Mouse (Mus musculus) CH12.LX (cell line): ENCODE results near the gene Fga. TPM values are rescaled to one million over a fixed set of nuclear protein-coding genes. Genes with fewer than 3 reads are reported as not detected.

ENCODE experiments used
- DNase-seq: peaks from one replicate; pipeline ENCODE4 v3.0.0-alpha.2; 2013; ENCODE audit errors: extremely low read depth
- H3K27ac ChIP-seq: 2 replicates; pipeline ENCODE4 v1.5.1; 2012; ENCODE audit warnings: low read depth, mild to moderate bottlenecking, control low read depth, moderate library complexity; ENCODE audit not compliant: insufficient read depth
- H3K27me3 ChIP-seq: replicated peaks from 2 replicates; pipeline ENCODE3; 2012; ENCODE audit warnings: inconsistent platforms
- H3K36me3 ChIP-seq, 2 experiments: replicated peaks in 1 of 2; 2 replicates each; pipeline versions ENCODE3 to v1.6.1; 2012; ENCODE audit warnings: inconsistent platforms in 1 of 2, low read length in 1 of 2, mild to moderate bottlenecking in 1 of 2, mixed read lengths in 1 of 2, moderate library complexity in 1 of 2; ENCODE audit not compliant: control insufficient read depth in 1 of 2, insufficient read depth in 1 of 2
- H3K4me1 ChIP-seq, 2 experiments: 2 replicates each; pipeline ENCODE4 v1.6.1; 2012; ENCODE audit warnings: inconsistent platforms in 1 of 2, moderate library complexity in 1 of 2; ENCODE audit not compliant: insufficient read depth in 2 of 2, control insufficient read depth in 1 of 2
- H3K4me2 ChIP-seq: 2 replicates; pipeline ENCODE4 v1.6.1; 2012; ENCODE audit warnings: low read depth, mild to moderate bottlenecking, control low read depth; ENCODE audit not compliant: poor library complexity, insufficient read depth, severe bottlenecking
- H3K4me3 ChIP-seq, 3 experiments: fragments of 150-350 bp in 1 of 3; sonication (generic) in 1 of 3; replicated peaks in 1 of 3; 2 replicates each; pipeline versions ENCODE3 to v1.5.1; 2011 to 2012; ENCODE audit warnings: low read depth in 2 of 3, low read length in 2 of 3, mild to moderate bottlenecking in 2 of 3, moderate library complexity in 2 of 3, control low read depth in 1 of 3, improper control_type of control experiment in 1 of 3, inconsistent platforms in 1 of 3, mixed read lengths in 1 of 3; ENCODE audit not compliant: poor library complexity in 1 of 3
- H3K79me2 ChIP-seq: replicated peaks from 2 replicates; pipeline ENCODE4 v1.6.1; 2012; ENCODE audit warnings: mild to moderate bottlenecking, moderate library complexity; ENCODE audit not compliant: control insufficient read depth, poor library complexity, insufficient read depth, severe bottlenecking; ENCODE audit errors: extremely low read depth
- H3K9ac ChIP-seq: 2 replicates; pipeline ENCODE4 v1.6.1; 2012; ENCODE audit warnings: low read depth, mild to moderate bottlenecking, control low read depth, moderate library complexity; ENCODE audit not compliant: insufficient read depth
- H3K9me3 ChIP-seq: replicated peaks from 2 replicates; pipeline ENCODE3; 2012; ENCODE audit warnings: low read length, inconsistent platforms, mixed read lengths
- CHD1 ChIP-seq: IDR thresholded peaks from 2 replicates; pipeline ENCODE4 v1.6.1; 2012; ENCODE audit warnings: low read depth, low read length, improper control_type of control experiment, inconsistent platforms
- CTCF ChIP-seq, 2 experiments: IDR thresholded peaks in 1 of 2; conservative IDR thresholded peaks in 1 of 2; 2 replicates each; pipeline ENCODE4 v1.5.1; 2011 to 2012; ENCODE audit warnings: low read depth in 2 of 2, low read length in 2 of 2, improper control_type of control experiment in 1 of 2, inconsistent platforms in 1 of 2, mild to moderate bottlenecking in 1 of 2, moderate library complexity in 1 of 2
- ELF1 ChIP-seq: IDR thresholded peaks from 2 replicates; pipeline ENCODE4 v1.6.1; 2014; ENCODE audit warnings: low read depth, mild to moderate bottlenecking, inconsistent platforms, low read length, improper control_type of control experiment
- EP300 ChIP-seq: IDR thresholded peaks from 2 replicates; pipeline ENCODE4 v1.6.1; 2011; ENCODE audit warnings: low read length, improper control_type of control experiment
- GABPA ChIP-seq: IDR thresholded peaks from 2 replicates; pipeline ENCODE4 v1.6.1; 2012; ENCODE audit warnings: low read depth, low read length, improper control_type of control experiment, inconsistent platforms; ENCODE audit not compliant: insufficient replicate concordance
- IRF4 ChIP-seq: IDR thresholded peaks from 2 replicates; pipeline ENCODE4 v1.6.1; 2014; ENCODE audit warnings: low read depth, mild to moderate bottlenecking, inconsistent platforms, low read length, improper control_type of control experiment
- JUN ChIP-seq: IDR thresholded peaks from 2 replicates; pipeline ENCODE4 v1.6.1; 2011; ENCODE audit warnings: low read depth, mild to moderate bottlenecking, low read length, improper control_type of control experiment, moderate library complexity; ENCODE audit not compliant: insufficient read depth
- KAT2A ChIP-seq: IDR thresholded peaks from 2 replicates; pipeline ENCODE4 v1.6.1; 2012; ENCODE audit warnings: low read length, improper control_type of control experiment, inconsistent platforms; ENCODE audit not compliant: insufficient replicate concordance
- MAX ChIP-seq: IDR thresholded peaks from 2 replicates; pipeline ENCODE4 v1.6.1; 2011; ENCODE audit warnings: low read length, improper control_type of control experiment
- MAZ ChIP-seq: IDR thresholded peaks from 2 replicates; pipeline ENCODE4 v1.6.1; 2012; ENCODE audit warnings: low read depth, mild to moderate bottlenecking, inconsistent platforms, low read length, improper control_type of control experiment, moderate library complexity
- MEF2A ChIP-seq: IDR thresholded peaks from 2 replicates; pipeline ENCODE4 v1.6.1; 2014; ENCODE audit warnings: low read depth, mild to moderate bottlenecking, inconsistent platforms, low read length, improper control_type of control experiment, borderline replicate concordance
- NELFE ChIP-seq: IDR thresholded peaks from 2 replicates; pipeline ENCODE4 v1.6.1; 2011; ENCODE audit warnings: low read depth, low read length, improper control_type of control experiment
- NRF1 ChIP-seq: IDR thresholded peaks from 2 replicates; pipeline ENCODE4 v1.6.1; 2014; ENCODE audit warnings: low read depth, mild to moderate bottlenecking, inconsistent platforms, low read length, improper control_type of control experiment, moderate library complexity
- PAX5 ChIP-seq: IDR thresholded peaks from 2 replicates; pipeline ENCODE4 v1.6.1; 2012; ENCODE audit warnings: low read length, inconsistent platforms, mixed read lengths
- POLR2A ChIP-seq: IDR thresholded peaks from 2 replicates; pipeline ENCODE4 v1.6.1; 2011; ENCODE audit warnings: low read depth, mild to moderate bottlenecking, improper control_type of control experiment, low read length
- POLR2AphosphoS2 ChIP-seq: IDR thresholded peaks from 2 replicates; pipeline ENCODE4 v1.6.1; 2011; ENCODE audit warnings: low read depth, low read length, improper control_type of control experiment
- RAD21 ChIP-seq: IDR thresholded peaks from 2 replicates; pipeline ENCODE4 v1.6.1; 2011; ENCODE audit warnings: low read depth, mild to moderate bottlenecking, low read length, improper control_type of control experiment, moderate library complexity
- RCOR1 ChIP-seq: conservative IDR thresholded peaks from 2 replicates; pipeline ENCODE4 v1.6.1; 2012; ENCODE audit warnings: low read depth, mild to moderate bottlenecking, inconsistent platforms, low read length, improper control_type of control experiment
- TBP ChIP-seq: conservative IDR thresholded peaks from 2 replicates; pipeline ENCODE4 v1.6.1; 2011; ENCODE audit warnings: low read depth, low read length, improper control_type of control experiment
- UBTF ChIP-seq: IDR thresholded peaks from 2 replicates; pipeline ENCODE4 v1.6.1; 2012; ENCODE audit warnings: low read depth, mild to moderate bottlenecking, inconsistent platforms, low read length, improper control_type of control experiment, moderate library complexity
- USF1 ChIP-seq: IDR thresholded peaks from 2 replicates; pipeline ENCODE4 v1.6.1; 2014; ENCODE audit warnings: low read depth, mild to moderate bottlenecking, inconsistent platforms, low read length, improper control_type of control experiment
- USF2 ChIP-seq: conservative IDR thresholded peaks from 2 replicates; pipeline ENCODE4 v1.6.1; 2011; ENCODE audit warnings: low read depth, low read length, improper control_type of control experiment
- ZC3H11A ChIP-seq: IDR thresholded peaks from 2 replicates; pipeline ENCODE4 v1.6.1; 2012; ENCODE audit warnings: low read depth, mild to moderate bottlenecking, inconsistent platforms, low read length, improper control_type of control experiment
- ZKSCAN1 ChIP-seq: IDR thresholded peaks from 2 replicates; pipeline ENCODE4 v1.6.1; 2012; ENCODE audit warnings: low read depth, inconsistent platforms, low read length, improper control_type of control experiment, borderline replicate concordance
- dilution Hi-C: fragments of 300-500 bp; cut with MboI; formaldehyde crosslinking; loops from 2 replicates; pipeline ENCODE4 v1.14.3; 2020; ENCODE audit warnings: low sequenced_read_pairs; ENCODE audit not compliant: extremely low pct_unique_long_range_greater_than_20kb, extremely low pct_ligation_motif_present
- in situ Hi-C: fragments of 300-500 bp; cut with MboI; formaldehyde crosslinking; loops from 3 replicates; pipeline ENCODE4 v1.14.3; 2019; ENCODE audit warnings: low sequenced_read_pairs, low pct_ligation_motif_present, low pct_unique_long_range_greater_than_20kb, mixed read lengths
- polyA plus RNA-seq: library from polyadenylated mRNA; unstranded; fragments of >175 nt; gene quantifications from 2 replicates; pipeline ENCODE4 v1.2.1, GENCODE M21; 2012; ENCODE audit warnings: low read depth; ENCODE audit not compliant: insufficient read length
- total RNA-seq, 2 experiments: library from RNA; depleted of rRNA; stranded (reverse); fragments of 300-350 nt in 1 of 2; fragments of >200 nt in 1 of 2; gene quantifications; 2 replicates each; pipeline ENCODE4 v1.2.3; 2012 to 2014

The Fga gene
- total and polyA plus RNA-seq, 3 experiments, result not detected

- dilution Hi-C loops, result no loop called here
- in situ Hi-C loops, result no loop called here
- H3K9ac ChIP-seq, result no peak overlapping the region
- H3K36me3 ChIP-seq, result no peaks in the 10 kb centered on the region
- TF ChIP-seq NRF1, result no peak
- no peak for TF ChIP-seq TBP
- no peak for TF ChIP-seq ZC3H11A
- TF ChIP-seq ZKSCAN1, result no peak
- TF ChIP-seq RAD21, result no peak
- no peak for TF ChIP-seq EP300
- TF ChIP-seq CTCF (conservative IDR thresholded peaks at IDR 0.05 in 1 of 2, IDR thresholded peaks at IDR 0.05 in 1 of 2; ENCODE audit: low read depth in 2 of 2, low read length in 2 of 2), result no peak
- TF ChIP-seq JUN, result no peak
- no peak for TF ChIP-seq MAZ
- no peak for TF ChIP-seq IRF4
- TF ChIP-seq MEF2A, result no peak
- TF ChIP-seq POLR2AphosphoS2, result no peak
- TF ChIP-seq ELF1, result no peak
- TF ChIP-seq UBTF, result no peak
- TF ChIP-seq NELFE, result no peak
- TF ChIP-seq USF2, result no peak
- H3K27me3 ChIP-seq, result no peaks in the 10 kb centered on the region
- no peak overlapping the region for H3K27ac ChIP-seq
- DNase-seq, result no peak
- no peaks in the 10 kb centered on the region for H3K9me3 ChIP-seq
- H3K4me1 ChIP-seq, result 0 out of 4 replicates have a peak, but pooled peaks cover 0 to 2% of the 10 kb centered on the region in 2 experiments
- H3K79me2 ChIP-seq, result no peaks in the 10 kb centered on the region
- no peak overlapping the region for H3K4me3 ChIP-seq
- H3K4me2 ChIP-seq, result no peak overlapping the region
These were observed 16.6 kb downstream of the Fga start for GRCm38 (mm10) chr3:83042451-83042850.

GRCm38 (mm10) chr3:83046649-83047048 is 20.8 kb downstream of the Fga start:
- H3K9me3 ChIP-seq, result no peaks in the 10 kb centered on the region
- H3K27ac ChIP-seq, result no peak overlapping the region
- dilution Hi-C loops, result no loop called here
- H3K27me3 ChIP-seq, result no peaks in the 10 kb centered on the region
- H3K36me3 ChIP-seq, result no peaks in the 10 kb centered on the region
- no peak overlapping the region for H3K9ac ChIP-seq
- in situ Hi-C loops, result no loop called here
- no peak overlapping the region for H3K4me2 ChIP-seq
- H3K4me1 ChIP-seq, result 0 out of 4 replicates have a peak, but pooled peaks cover 0 to 2% of the 10 kb centered on the region in 2 experiments
- no peaks in the 10 kb centered on the region for H3K79me2 ChIP-seq
- TF ChIP-seq PAX5 (no peak), CHD1 (no peak), NRF1 (no peak), GABPA (no peak), POLR2A (no peak), JUN (no peak), POLR2AphosphoS2 (no peak), IRF4 (no peak), RCOR1 (no peak), ZKSCAN1 (no peak), USF1 (no peak), MAX (no peak), KAT2A (no peak)
- H3K4me3 ChIP-seq, result no peak overlapping the region
- no peak for DNase-seq
